Mouse (Mus musculus) heart, adult 2 months (tissue): ENCODE measurements around the gene Rab6b. TPM values are rescaled to one million over a fixed set of nuclear protein-coding genes. Genes with fewer than 3 reads are reported as not detected.

Experiments
- DNase-seq, 2 experiments: peaks; one replicate each; pipeline ENCODE4 v3.0.0; 2021
- H3K27ac ChIP-seq: fragments of 200-600 bp; 2 replicates; pipeline ENCODE4 v1.8.1; 2022
- H3K27me3 ChIP-seq: fragments of 200-500 bp; 2 replicates; pipeline ENCODE4 v1.6.1; 2012; ENCODE audit warnings: mild to moderate bottlenecking, low read length, inconsistent platforms, mixed read lengths; ENCODE audit not compliant: control insufficient read depth, insufficient read depth
- H3K36me3 ChIP-seq: fragments of 200-500 bp; 2 replicates; pipeline ENCODE4 v1.6.1; 2012; ENCODE audit warnings: low read length, inconsistent platforms; ENCODE audit not compliant: control insufficient read depth, insufficient read depth
- H3K4me1 ChIP-seq: fragments of 200-500 bp; 2 replicates; pipeline ENCODE4 v1.6.1; 2011; ENCODE audit warnings: low read length; ENCODE audit not compliant: control insufficient read depth, insufficient read depth
- H3K4me3 ChIP-seq: fragments of 200-600 bp; 2 replicates; pipeline ENCODE4 v1.8.1; 2022
- H3K79me2 ChIP-seq: fragments of 200-500 bp; replicated peaks from 2 replicates; pipeline ENCODE4 v1.6.1; 2012; ENCODE audit warnings: mild to moderate bottlenecking, inconsistent platforms, low read length, moderate library complexity, mixed read lengths; ENCODE audit not compliant: control insufficient read depth, insufficient read depth
- H3K9ac ChIP-seq: fragments of 200-500 bp; 2 replicates; pipeline ENCODE4 v1.6.1; 2012; ENCODE audit warnings: low read depth, mild to moderate bottlenecking, control low read depth, inconsistent platforms, low read length, mixed read lengths
- CTCF ChIP-seq: fragments of 200-600 bp; IDR thresholded peaks from 2 replicates; pipeline ENCODE4 v1.8.1; 2022; ENCODE audit warnings: antibody characterized with exemption, mild to moderate bottlenecking, moderate library complexity
- EP300 ChIP-seq: fragments of 200-500 bp; IDR thresholded peaks from 2 replicates; pipeline ENCODE4 v1.6.1; 2011; ENCODE audit warnings: low read depth, low read length, control low read depth; ENCODE audit not compliant: insufficient read depth
- POLR2A ChIP-seq: fragments of 200-500 bp; IDR thresholded peaks from 2 replicates; pipeline ENCODE4 v1.6.1; 2011; ENCODE audit warnings: mild to moderate bottlenecking, low read depth, low read length, control low read depth; ENCODE audit not compliant: insufficient read depth
- WGBS: fragments of 180-500 bp; shearing (Covaris S2); methylation state at CpG from one replicate; pipeline ENCODE4 v1.1.7; 2018; 5-methylcytosine and 5-hydroxymethylcytosine counted together
- intact Hi-C: fragments of 180-260 bp; cut with DNase I; formaldehyde crosslinking; loops from one replicate; pipeline ENCODE4 v1.15.1; 2025
- polyA plus RNA-seq: library from polyadenylated mRNA; depleted of rRNA; stranded (reverse); fragments of >200 nt; gene quantifications from 2 replicates; pipeline ENCODE4 v1.2.3, GENCODE M21; 2012
- total RNA-seq, 2 experiments: library from RNA; stranded (reverse); gene quantifications; 2 replicates each; pipeline ENCODE4 v1.2.3; 2021

Gene Rab6b
- total and polyA plus RNA-seq, 3 experiments = 0.76 to 1.6 (median 1.4) TPM

DNA sequence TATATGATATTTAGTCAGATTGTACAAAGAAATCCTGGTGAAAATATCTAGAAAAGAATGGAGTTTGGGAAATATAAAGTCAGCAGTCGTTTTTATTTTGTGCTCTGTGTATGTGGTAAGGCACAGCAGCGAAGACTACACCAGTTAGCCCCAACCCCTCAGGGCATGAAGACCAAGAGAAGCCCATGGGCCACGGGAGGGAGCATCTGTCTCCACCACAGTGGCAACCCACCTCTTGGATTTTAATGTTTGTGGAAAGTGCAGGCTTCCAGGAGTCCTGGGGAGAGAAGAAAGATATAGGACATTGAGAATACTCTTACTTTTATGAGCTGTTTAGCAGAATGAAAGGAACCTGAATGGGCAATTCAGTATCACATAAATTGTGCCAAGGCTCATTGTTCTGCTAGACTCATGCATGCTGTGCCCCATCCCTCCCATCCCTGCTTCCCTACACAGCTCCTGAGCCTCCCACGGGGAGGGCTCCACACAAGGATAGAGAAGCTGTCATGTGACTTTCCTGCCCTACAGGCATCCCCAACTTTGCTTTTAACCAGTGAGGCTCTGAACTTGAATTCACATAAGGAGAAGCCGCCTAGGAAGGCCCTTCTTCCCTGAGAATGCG lies 97.3 kb downstream of the Rab6b start:
- no peaks in the 10 kb centered on the region for H3K4me1 ChIP-seq
- no peak for TF ChIP-seq EP300
- no peak overlapping the region for H3K27ac ChIP-seq
- H3K36me3 ChIP-seq = no peaks in the 10 kb centered on the region
- H3K27me3 ChIP-seq = no peaks in the 10 kb centered on the region
- H3K4me3 ChIP-seq = no peak overlapping the region
- WGBS = 68% methylated on average over 6 of the region's 6 CpGs
- intact Hi-C loops = loop anchor here (5.0 to 10.0 kb wide), 3 partner anchors 153 to 796 kb away; partner anchors contain the start of genes Amotl2 and Nphp3
- H3K79me2 ChIP-seq = no peaks in the 10 kb centered on the region
- H3K9ac ChIP-seq = no peak overlapping the region
- DNase-seq = no peak

DNA sequence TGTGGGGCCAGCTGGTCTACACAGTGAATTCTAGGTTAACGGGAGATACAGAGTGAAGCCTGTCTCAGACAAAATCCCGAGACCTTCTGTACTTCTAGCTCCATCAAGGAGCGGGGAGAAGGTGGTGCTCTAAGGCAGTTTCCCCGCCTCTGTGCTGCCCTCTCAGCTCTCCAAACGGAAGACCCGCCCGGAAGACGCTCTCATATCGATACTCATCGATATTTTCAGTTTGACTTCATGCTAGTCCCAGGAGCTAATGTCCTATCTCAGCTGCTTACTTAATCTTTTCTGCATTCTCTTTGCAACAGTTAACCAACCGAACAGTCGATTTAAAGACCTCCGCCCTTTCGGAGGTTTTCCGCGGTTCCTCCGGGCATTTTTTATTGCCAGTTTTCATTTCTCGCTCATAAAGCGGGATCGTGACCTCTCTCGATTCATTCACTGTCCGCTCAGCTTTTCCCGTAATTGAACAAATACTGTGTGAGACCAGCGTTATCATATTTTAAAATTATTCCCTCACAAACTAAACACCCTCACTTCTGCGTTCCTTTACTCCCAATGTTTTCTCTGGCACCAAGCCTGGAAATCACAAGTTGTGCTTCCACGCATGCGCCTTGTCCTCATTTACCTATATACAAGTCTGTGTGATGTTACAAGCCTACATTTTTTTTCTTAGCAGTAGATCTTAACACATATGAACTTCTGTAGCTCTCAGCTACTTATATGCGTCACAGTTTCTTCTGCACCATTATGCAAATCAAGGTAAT lies 101.2 kb downstream of the Rab6b start:
- Histone ChIP-seq H3K79me2 (no peaks in the 10 kb centered on the region), H3K27me3 (no peaks in the 10 kb centered on the region), H3K4me3 (peak overlapping the region; percentile 38), H3K4me1 (no peaks in the 10 kb centered on the region), H3K9ac (peak overlapping the region; percentile 43), H3K36me3 (no peaks in the 10 kb centered on the region), H3K27ac (no peak overlapping the region)
- no peak for TF ChIP-seq POLR2A
- no peak for TF ChIP-seq EP300
- TF ChIP-seq CTCF = no peak
- intact Hi-C loops = no loop called here
- DNase-seq = no peak
- 39% methylated on average over 28 of the region's 28 CpGs for WGBS

DNA sequence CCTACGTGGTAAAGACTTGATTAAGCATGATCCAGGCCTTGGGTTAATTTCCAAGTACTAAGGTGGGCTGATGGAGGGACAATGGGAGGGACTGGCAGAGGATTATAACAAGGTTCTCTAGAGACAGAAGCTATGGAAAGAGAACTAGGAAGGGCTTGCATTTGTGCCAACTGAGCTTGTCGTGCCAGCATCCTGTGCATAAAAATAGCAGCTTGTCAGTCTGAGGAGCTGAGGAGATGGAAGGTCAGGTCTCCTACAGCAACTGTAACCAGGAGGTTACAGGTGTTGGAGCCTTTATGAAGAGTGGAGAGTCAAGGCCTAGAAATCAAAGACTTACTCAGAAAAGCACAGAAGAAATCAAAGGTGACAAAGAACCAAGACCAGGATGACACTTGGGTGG lies 102.0 kb downstream of the Rab6b start:
- intact Hi-C loops = no loop called here
- TF ChIP-seq EP300 = no peak
- TF ChIP-seq POLR2A = no peak
- Histone ChIP-seq H3K79me2 (no peaks in the 10 kb centered on the region), H3K36me3 (no peaks in the 10 kb centered on the region), H3K4me3 (no peak overlapping the region), H3K27ac (peak overlapping the region; percentile 33), H3K27me3 (no peaks in the 10 kb centered on the region), H3K9ac (no peak overlapping the region), H3K4me1 (no peaks in the 10 kb centered on the region)
- peak in 1 of 2 experiments; percentile 46 for DNase-seq
- WGBS = 29% methylated on average over 2 of the region's 2 CpGs

DNA sequence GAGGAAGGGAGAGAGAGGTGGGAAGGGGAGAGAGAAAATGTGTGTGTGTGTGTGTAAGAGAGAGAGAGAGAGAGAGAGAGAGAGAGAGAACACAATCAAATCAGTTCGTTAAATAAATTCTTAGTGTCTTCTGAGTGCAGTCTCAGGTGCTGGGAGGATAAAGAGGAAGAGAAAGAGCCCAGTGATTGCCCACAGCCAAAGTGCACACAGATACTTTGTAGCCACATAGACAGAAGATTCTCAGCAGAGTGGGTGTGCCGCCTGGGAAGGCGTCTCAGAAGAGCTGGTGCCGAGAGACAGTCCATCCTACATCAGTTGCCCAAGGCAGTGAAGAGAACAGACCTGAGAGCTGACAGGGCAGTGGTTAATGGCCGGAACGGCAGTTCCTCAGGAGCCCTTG lies 102.7 kb downstream of the Rab6b start:
- Histone ChIP-seq H3K36me3 (no peaks in the 10 kb centered on the region), H3K4me1 (no peaks in the 10 kb centered on the region), H3K79me2 (no peaks in the 10 kb centered on the region), H3K27ac (no peak overlapping the region), H3K27me3 (no peaks in the 10 kb centered on the region), H3K4me3 (no peak overlapping the region), H3K9ac (no peak overlapping the region)
- no peak for DNase-seq
- TF ChIP-seq CTCF = no peak
- TF ChIP-seq POLR2A = no peak
- 84% methylated on average over 6 of the region's 6 CpGs for WGBS
- intact Hi-C loops = no loop called here

DNA sequence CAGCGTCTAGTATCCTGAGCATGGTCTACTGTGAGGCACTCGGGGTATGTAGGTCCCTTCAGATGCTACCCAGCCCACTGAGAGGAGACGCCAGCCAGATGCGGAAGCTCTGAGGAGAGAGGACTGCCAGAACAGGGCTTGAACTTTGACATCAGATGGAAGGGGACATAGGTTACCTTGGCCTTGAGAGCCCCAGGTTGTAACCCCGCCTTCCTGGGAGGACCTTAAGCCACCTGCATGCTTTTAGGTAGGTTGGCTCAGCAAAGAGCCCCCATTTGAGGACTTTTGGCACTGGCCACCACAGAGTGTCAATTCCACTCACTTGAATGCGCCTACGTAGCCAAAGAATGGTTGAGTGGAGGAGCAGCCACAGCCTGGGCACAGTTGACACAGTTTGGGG lies 113.1 kb downstream of the Rab6b start:
- WGBS = 95% methylated on average over 7 of the region's 7 CpGs
- no peaks in the 10 kb centered on the region for H3K27me3 ChIP-seq
- DNase-seq = no peak
- intact Hi-C loops = loop anchor here (5.0 kb wide), 1 partner anchor 78 kb away; no protein-coding TSS in a partner anchor
- H3K36me3 ChIP-seq = no peaks in the 10 kb centered on the region
- H3K27ac ChIP-seq = no peak overlapping the region
- no peak for TF ChIP-seq CTCF
- no peak for TF ChIP-seq EP300
- no peak for TF ChIP-seq POLR2A
- H3K4me1 ChIP-seq = no peaks in the 10 kb centered on the region
- H3K79me2 ChIP-seq = no peaks in the 10 kb centered on the region
- H3K9ac ChIP-seq = no peak overlapping the region
- no peak overlapping the region for H3K4me3 ChIP-seq

DNA sequence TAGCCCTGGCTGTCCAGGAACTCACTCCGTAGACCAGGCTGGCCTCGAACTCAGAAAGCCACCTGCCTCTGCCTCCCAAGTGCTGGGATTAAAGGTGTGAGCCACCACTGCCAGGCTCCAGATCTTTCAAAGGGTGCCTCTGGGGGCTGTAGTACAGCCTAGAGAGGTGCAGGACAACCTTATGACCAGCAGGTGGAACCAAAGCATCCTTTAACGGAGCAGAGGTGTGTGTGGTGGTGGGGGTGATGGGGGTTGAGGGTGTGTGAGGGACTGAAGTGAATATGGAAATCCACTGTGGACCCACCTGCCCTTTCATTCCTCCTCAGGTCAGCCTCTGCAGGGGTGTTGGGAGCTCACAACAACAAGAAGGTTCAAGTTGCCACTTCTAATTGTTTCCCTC lies 113.9 kb downstream of the Rab6b start:
- Histone ChIP-seq H3K36me3 (no peaks in the 10 kb centered on the region), H3K9ac (no peak overlapping the region), H3K4me1 (no peaks in the 10 kb centered on the region), H3K79me2 (no peaks in the 10 kb centered on the region), H3K27ac (no peak overlapping the region), H3K4me3 (no peak overlapping the region), H3K27me3 (no peaks in the 10 kb centered on the region)
- peak; percentile 48 for TF ChIP-seq CTCF
- TF ChIP-seq POLR2A = no peak
- 68% methylated on average over 3 of the region's 3 CpGs for WGBS
- intact Hi-C loops = loop anchor here (5.0 kb wide), 1 partner anchor 77 kb away; no protein-coding TSS in a partner anchor
- no peak for DNase-seq
